Mouse (Mus musculus) adrenal gland, postnatal 4 days (tissue): Measurements from ENCODE around the gene Prima1. TPM values are rescaled to one million over a fixed set of nuclear protein-coding genes. Genes with fewer than 3 reads are reported as not detected.

Source experiments
- DNase-seq, 2 experiments: peaks; one replicate each; pipeline ENCODE4 v3.0.0; 2021 to 2022; ENCODE audit warnings: low spot score in 2 of 2, mixed read lengths in 2 of 2
- total RNA-seq, 2 experiments: library from RNA; stranded (reverse); gene quantifications; 2 replicates each; pipeline ENCODE4 v1.2.3; 2021

Gene Prima1
- total RNA-seq, 2 experiments from 2014 or later, result 4.8 to 6.9 TPM

- no peak for DNase-seq
Measured at GRCm38 (mm10) chr12:103226121-103226520, 15.8 kb downstream of the Prima1 start.

GRCm38 (mm10) chr12:103223671-103224070, 18.3 kb downstream of the Prima1 start:
- no peak for DNase-seq

- no peak for DNase-seq
Measured at GRCm38 (mm10) chr12:103215877-103216610, 25.9 kb downstream of the Prima1 start.

GRCm38 (mm10) chr12:103214797-103215196, 27.2 kb downstream of the Prima1 start:
- no peak for DNase-seq

- DNase-seq, result peak in 1 of 2 experiments; percentile 25
Measured at GRCm38 (mm10) chr12:103214270-103214669, 27.7 kb downstream of the Prima1 start.

GRCm38 (mm10) chr12:103213591-103213990, 28.4 kb downstream of the Prima1 start:
- DNase-seq, result no peak

GRCm38 (mm10) chr12:103211078-103211477, 30.9 kb downstream of the Prima1 start:
- no peak for DNase-seq

- no peak for DNase-seq
Measured at GRCm38 (mm10) chr12:103209581-103209980, 32.4 kb downstream of the Prima1 start.

GRCm38 (mm10) chr12:103205561-103205960, 36.4 kb downstream of the Prima1 start:
- DNase-seq, result peak in 1 of 2 experiments; percentile 35

GRCm38 (mm10) chr12:103202592-103203544, 39.1 kb downstream of the Prima1 start:
- peak; percentile 20 to 30 for DNase-seq

- DNase-seq, result no peak
Measured at GRCm38 (mm10) chr12:103192996-103193395, 49.0 kb downstream of the Prima1 start.

- DNase-seq, result no peak
Measured at GRCm38 (mm10) chr12:103189771-103190170, 52.2 kb downstream of the Prima1 start.

- DNase-seq, result no peak
Measured at GRCm38 (mm10) chr12:103188223-103188622, 53.7 kb downstream of the Prima1 start.

GRCm38 (mm10) chr12:103187020-103187419, 54.9 kb downstream of the Prima1 start:
- no peak for DNase-seq

- DNase-seq, result no peak
Measured at GRCm38 (mm10) chr12:103183057-103183456, 58.9 kb downstream of the Prima1 start.

GRCm38 (mm10) chr12:103168892-103169291, 73.1 kb downstream of the Prima1 start:
- DNase-seq, result no peak

GRCm38 (mm10) chr12:103164101-103165030, 77.6 kb downstream of the Prima1 start:
- no peak for DNase-seq

- no peak for DNase-seq
Measured at GRCm38 (mm10) chr12:103163596-103163995, 78.4 kb downstream of the Prima1 start.

- DNase-seq, result no peak
Measured at GRCm38 (mm10) chr12:103160721-103161120, 81.2 kb downstream of the Prima1 start.

- DNase-seq, result no peak
Measured at GRCm38 (mm10) chr12:103159016-103159415, 82.9 kb downstream of the Prima1 start.
